Mouse (Mus musculus): ENCODE measurements around the gene Fyn. TPM values are rescaled to one million over a fixed set of nuclear protein-coding genes. Genes with fewer than 3 reads are reported as not detected.

The Fyn gene
- polyA plus RNA-seq, 1 experiment from 2014 or later, result 44.3 TPM

GRCm38 (mm10) chr10:39505621-39506020 lies 137.0 kb downstream of the Fyn start:
- no peaks in the 10 kb centered on the region for H3K27me3 ChIP-seq (ENCODE audit: control insufficient read depth, insufficient read depth, low read length)
- H3K4me3 ChIP-seq (ENCODE audit: low read depth, low read length), result no peak overlapping the region
- H3K9ac ChIP-seq (ENCODE audit: low read length), result no peak overlapping the region
- no peaks in the 10 kb centered on the region for H3K9me3 ChIP-seq (ENCODE audit: control insufficient read depth, low read length)
- DNase-seq (ENCODE audit: low spot score, missing footprints) (no peak), ATAC-seq (ENCODE audit: low FRiP score) (no peak)
- peaks cover 19% of the 10 kb centered on the region for H3K4me1 ChIP-seq (ENCODE audit: control insufficient read depth, insufficient read depth, low read length)
- H3K4me2 ChIP-seq, result no peak overlapping the region
- H3K27ac ChIP-seq (ENCODE audit: low read depth, low read length), result no peak overlapping the region
- WGBS, result 76% methylated on average over 7 of the region's 7 CpGs
- H3K36me3 ChIP-seq (ENCODE audit: control insufficient read depth, insufficient read depth, low read length), result no peaks in the 10 kb centered on the region

- 77% methylated on average over 12 of the region's 12 CpGs for WGBS
- H3K36me3 ChIP-seq (ENCODE audit: control insufficient read depth, insufficient read depth, low read length), result no peaks in the 10 kb centered on the region
- no peak overlapping the region for H3K27ac ChIP-seq (ENCODE audit: low read depth, low read length)
- no peak for DNase-seq (ENCODE audit: low spot score, missing footprints)
- no peak overlapping the region for H3K4me2 ChIP-seq
- H3K27me3 ChIP-seq (ENCODE audit: control insufficient read depth, insufficient read depth, low read length), result no peaks in the 10 kb centered on the region
- no peak for ATAC-seq (ENCODE audit: low FRiP score)
- H3K4me3 ChIP-seq (ENCODE audit: low read depth, low read length), result no peak overlapping the region
- peaks cover 21% of the 10 kb centered on the region for H3K4me1 ChIP-seq (ENCODE audit: control insufficient read depth, insufficient read depth, low read length)
- H3K9me3 ChIP-seq (ENCODE audit: control insufficient read depth, low read length), result no peaks in the 10 kb centered on the region
- H3K9ac ChIP-seq (ENCODE audit: low read length), result no peak overlapping the region
Observed at GRCm38 (mm10) chr10:39506353-39506752, 137.7 kb downstream of the Fyn start.

- H3K36me3 ChIP-seq (ENCODE audit: control insufficient read depth, insufficient read depth, low read length), result no peaks in the 10 kb centered on the region
- WGBS, result 88% methylated on average over 7 of the region's 7 CpGs
- H3K4me1 ChIP-seq (ENCODE audit: control insufficient read depth, insufficient read depth, low read length), result peaks cover 17% of the 10 kb centered on the region
- no peak overlapping the region for H3K27ac ChIP-seq (ENCODE audit: low read depth, low read length)
- H3K27me3 ChIP-seq (ENCODE audit: control insufficient read depth, insufficient read depth, low read length), result no peaks in the 10 kb centered on the region
- no peak overlapping the region for H3K4me2 ChIP-seq
- DNase-seq (ENCODE audit: low spot score, missing footprints), result no peak
- no peaks in the 10 kb centered on the region for H3K9me3 ChIP-seq (ENCODE audit: control insufficient read depth, low read length)
- no peak for ATAC-seq (ENCODE audit: low FRiP score)
- no peak overlapping the region for H3K4me3 ChIP-seq (ENCODE audit: low read depth, low read length)
- no peak overlapping the region for H3K9ac ChIP-seq (ENCODE audit: low read length)
Observed at GRCm38 (mm10) chr10:39506831-39507230, 138.2 kb downstream of the Fyn start.

- peaks cover 17% of the 10 kb centered on the region for H3K4me1 ChIP-seq (ENCODE audit: control insufficient read depth, insufficient read depth, low read length)
- H3K36me3 ChIP-seq (ENCODE audit: control insufficient read depth, insufficient read depth, low read length), result no peaks in the 10 kb centered on the region
- H3K27ac ChIP-seq (ENCODE audit: low read depth, low read length), result no peak overlapping the region
- no peak overlapping the region for H3K4me2 ChIP-seq
- 91% methylated on average over 5 of the region's 5 CpGs for WGBS
- H3K27me3 ChIP-seq (ENCODE audit: control insufficient read depth, insufficient read depth, low read length), result no peaks in the 10 kb centered on the region
- H3K4me3 ChIP-seq (ENCODE audit: low read depth, low read length), result no peak overlapping the region
- no peaks in the 10 kb centered on the region for H3K9me3 ChIP-seq (ENCODE audit: control insufficient read depth, low read length)
- no peak for ATAC-seq (ENCODE audit: low FRiP score)
- no peak overlapping the region for H3K9ac ChIP-seq (ENCODE audit: low read length)
- no peak for DNase-seq (ENCODE audit: low spot score, missing footprints)
Observed at GRCm38 (mm10) chr10:39508801-39509200, 140.1 kb downstream of the Fyn start.

- DNase-seq (ENCODE audit: low spot score, missing footprints) (no peak), ATAC-seq (ENCODE audit: low FRiP score) (no peak)
- Histone ChIP-seq H3K27me3 (ENCODE audit: control insufficient read depth, insufficient read depth, low read length) (no peaks in the 10 kb centered on the region), H3K9ac (ENCODE audit: low read length) (no peak overlapping the region), H3K4me1 (ENCODE audit: control insufficient read depth, insufficient read depth, low read length) (peaks cover 13% of the 10 kb centered on the region), H3K9me3 (ENCODE audit: control insufficient read depth, low read length) (no peaks in the 10 kb centered on the region), H3K36me3 (ENCODE audit: control insufficient read depth, insufficient read depth, low read length) (no peaks in the 10 kb centered on the region), H3K4me2 (no peak overlapping the region), H3K4me3 (ENCODE audit: low read depth, low read length) (no peak overlapping the region), H3K27ac (ENCODE audit: low read depth, low read length) (no peak overlapping the region)
- 90% methylated on average over 8 of the region's 8 CpGs for whole genome bisulfite sequencing
Observed at GRCm38 (mm10) chr10:39509937-39510336, 141.3 kb downstream of the Fyn start.

- whole genome bisulfite sequencing, result 86% methylated on average over 14 of the region's 14 CpGs
Observed at GRCm38 (mm10) chr10:39512631-39513314, 144.1 kb downstream of the Fyn start.

DNA sequence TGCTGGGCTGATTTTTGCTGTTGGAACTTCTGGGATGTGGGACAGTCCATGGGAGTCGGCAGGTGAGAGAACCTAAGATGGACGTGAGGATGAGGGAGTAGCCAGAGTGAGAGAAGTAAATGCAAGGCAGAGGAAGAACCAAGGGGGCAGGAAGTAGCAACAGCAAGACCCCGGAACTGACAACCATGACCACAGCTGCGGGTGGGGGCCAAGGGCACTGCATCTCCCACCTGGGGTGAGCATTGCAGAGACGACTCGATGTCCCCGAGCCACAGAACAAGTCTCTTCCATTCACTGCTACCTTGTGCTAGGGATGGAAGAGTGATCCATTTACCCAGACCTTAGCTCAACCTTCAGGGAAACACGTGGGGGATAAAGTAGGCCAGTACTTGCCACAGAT lies 146.3 kb downstream of the Fyn start:
- Histone ChIP-seq H3K27me3 (ENCODE audit: control insufficient read depth, insufficient read depth, low read length) (no peaks in the 10 kb centered on the region), H3K4me1 (ENCODE audit: control insufficient read depth, insufficient read depth, low read length) (peaks cover 12% of the 10 kb centered on the region), H3K36me3 (ENCODE audit: control insufficient read depth, insufficient read depth, low read length) (peaks cover 7% of the 10 kb centered on the region), H3K27ac (ENCODE audit: low read depth, low read length) (no peak overlapping the region), H3K9me3 (ENCODE audit: control insufficient read depth, low read length) (no peaks in the 10 kb centered on the region), H3K9ac (ENCODE audit: low read length) (no peak overlapping the region), H3K4me3 (ENCODE audit: low read depth, low read length) (no peak overlapping the region), H3K4me2 (no peak overlapping the region)
- no peak for ATAC-seq (ENCODE audit: low FRiP score)
- no peak for DNase-seq (ENCODE audit: low spot score, missing footprints)
- 94% methylated on average over 8 of the region's 8 CpGs for WGBS

More at GRCm38 (mm10) chr10:39512631-39513314, 144.1 kb downstream of the Fyn start:
- no peak for DNase-seq (ENCODE audit: low spot score, missing footprints)
- Histone ChIP-seq H3K4me1 (ENCODE audit: control insufficient read depth, insufficient read depth, low read length) (peaks cover 9% of the 10 kb centered on the region), H3K4me2 (no peak overlapping the region), H3K27me3 (ENCODE audit: control insufficient read depth, insufficient read depth, low read length) (no peaks in the 10 kb centered on the region), H3K27ac (ENCODE audit: low read depth, low read length) (no peak overlapping the region), H3K36me3 (ENCODE audit: control insufficient read depth, insufficient read depth, low read length) (peaks cover 7% of the 10 kb centered on the region), H3K4me3 (ENCODE audit: low read depth, low read length) (no peak overlapping the region), H3K9ac (ENCODE audit: low read length) (no peak overlapping the region), H3K9me3 (ENCODE audit: control insufficient read depth, low read length) (no peaks in the 10 kb centered on the region)
- ATAC-seq (ENCODE audit: low FRiP score), result no peak

DNA sequence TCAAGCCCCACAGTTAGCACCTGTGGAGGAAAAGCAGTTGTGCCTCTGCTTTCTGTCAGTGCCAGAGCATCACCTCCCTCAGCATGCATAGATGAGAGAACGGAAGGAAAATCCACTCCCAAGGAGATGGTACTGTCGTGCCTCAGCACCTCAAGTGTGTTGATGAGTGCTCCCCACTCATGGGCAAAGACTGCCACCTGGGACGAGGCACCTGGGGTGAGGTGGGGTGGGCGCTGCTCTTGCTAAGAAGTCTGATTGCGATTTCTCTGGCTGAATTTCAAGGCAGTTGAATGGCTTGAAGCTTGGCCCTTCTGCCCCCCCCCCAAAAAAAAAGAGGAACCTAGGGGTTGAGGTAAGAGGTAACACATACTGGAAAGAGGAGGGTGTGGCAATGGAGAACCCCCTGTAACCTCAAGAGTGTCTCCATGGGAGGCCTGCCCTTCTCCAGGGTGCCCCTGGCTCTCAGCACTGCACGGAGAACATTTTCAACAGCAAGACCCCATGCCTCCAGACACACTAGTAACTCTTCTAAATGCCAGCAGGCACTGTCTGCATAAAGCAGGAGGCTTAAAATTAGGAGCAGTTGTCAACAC lies 148.0 kb downstream of the Fyn start:
- Histone ChIP-seq H3K4me2 (no peak overlapping the region), H3K4me3 (ENCODE audit: low read depth, low read length) (no peak overlapping the region), H3K27ac (ENCODE audit: low read depth, low read length) (no peak overlapping the region), H3K4me1 (ENCODE audit: control insufficient read depth, insufficient read depth, low read length) (peaks cover 7% of the 10 kb centered on the region), H3K9ac (ENCODE audit: low read length) (no peak overlapping the region), H3K9me3 (ENCODE audit: control insufficient read depth, low read length) (no peaks in the 10 kb centered on the region), H3K36me3 (ENCODE audit: control insufficient read depth, insufficient read depth, low read length) (peaks cover 7% of the 10 kb centered on the region), H3K27me3 (ENCODE audit: control insufficient read depth, insufficient read depth, low read length) (no peaks in the 10 kb centered on the region)
- no peak for ATAC-seq (ENCODE audit: low FRiP score)
- 92% methylated on average over 6 of the region's 6 CpGs for WGBS
- DNase-seq (ENCODE audit: low spot score, missing footprints), result no peak

DNA sequence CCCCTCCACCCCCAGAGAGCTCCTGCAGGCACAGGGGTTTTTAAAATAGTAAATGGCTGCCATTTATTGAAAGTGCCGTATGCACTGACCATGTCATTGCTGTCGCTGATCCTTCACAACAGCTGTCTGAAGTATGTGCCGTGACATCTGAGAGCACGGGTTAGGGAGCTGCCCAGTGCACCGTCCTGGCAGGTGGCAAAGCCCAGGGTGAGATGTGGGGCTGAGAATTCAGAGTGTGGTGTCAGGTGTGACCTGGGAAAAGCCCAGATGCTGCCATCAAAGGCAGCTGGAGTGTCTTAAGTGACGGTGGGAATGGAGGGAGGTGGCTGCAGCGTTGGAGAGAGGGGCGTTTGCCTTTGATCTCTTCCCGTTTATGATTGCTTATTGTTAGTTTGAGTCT lies 148.7 kb downstream of the Fyn start:
- 54% methylated on average over 9 of the region's 9 CpGs for WGBS
- ATAC-seq (ENCODE audit: low FRiP score) (no peak), DNase-seq (ENCODE audit: low spot score, missing footprints) (no peak)
- Histone ChIP-seq H3K4me1 (ENCODE audit: control insufficient read depth, insufficient read depth, low read length) (peaks cover 10% of the 10 kb centered on the region), H3K4me2 (no peak overlapping the region), H3K4me3 (ENCODE audit: low read depth, low read length) (no peak overlapping the region), H3K27me3 (ENCODE audit: control insufficient read depth, insufficient read depth, low read length) (no peaks in the 10 kb centered on the region), H3K9me3 (ENCODE audit: control insufficient read depth, low read length) (no peaks in the 10 kb centered on the region), H3K27ac (ENCODE audit: low read depth, low read length) (no peak overlapping the region), H3K9ac (ENCODE audit: low read length) (no peak overlapping the region), H3K36me3 (ENCODE audit: control insufficient read depth, insufficient read depth, low read length) (peaks cover 7% of the 10 kb centered on the region)

All from midbrain, embryonic 11.5 days (tissue).